Mouse (Mus musculus) embryonic fibroblast, embryonic 13.5 days (primary cell): ENCODE data around the gene Exph5.

Experiments used
- CTCF ChIP-seq: IDR thresholded peaks from 2 replicates; pipeline ENCODE4 v1.5.1; 2011; ENCODE audit warnings: mild to moderate bottlenecking, control low read depth, low read length, moderate library complexity, borderline replicate concordance; ENCODE audit not compliant: insufficient read depth
- POLR2A ChIP-seq: IDR thresholded peaks from 2 replicates; pipeline ENCODE4 v1.6.1; 2011; ENCODE audit warnings: low read depth, mild to moderate bottlenecking, control low read depth, low read length, moderate library complexity

- TF ChIP-seq CTCF: no peak
- no peak for TF ChIP-seq POLR2A
These were observed 11.5 kb downstream of the Exph5 start for GRCm38 (mm10) chr9:53312981-53313380.
